Mouse (Mus musculus): ENCODE data around the gene Smn1.
"Not testable (repeated sequence)": the region's sequence is repeated elsewhere in the genome, so short reads cannot be mapped to it uniquely, and the experiment has no call there.

Gene Smn1
- long read RNA-seq, experiment 1, partial matches to known transcripts = 1 of 3 reads
- long read RNA-seq, experiment 1, other reads (novel, unspliced or antisense) = 0 of 3 reads
- long read RNA-seq, experiment 2, partial matches to known transcripts = 5 of 9 reads
- long read RNA-seq, experiment 2, other reads (novel, unspliced or antisense) = 2 of 9 reads

DNA sequence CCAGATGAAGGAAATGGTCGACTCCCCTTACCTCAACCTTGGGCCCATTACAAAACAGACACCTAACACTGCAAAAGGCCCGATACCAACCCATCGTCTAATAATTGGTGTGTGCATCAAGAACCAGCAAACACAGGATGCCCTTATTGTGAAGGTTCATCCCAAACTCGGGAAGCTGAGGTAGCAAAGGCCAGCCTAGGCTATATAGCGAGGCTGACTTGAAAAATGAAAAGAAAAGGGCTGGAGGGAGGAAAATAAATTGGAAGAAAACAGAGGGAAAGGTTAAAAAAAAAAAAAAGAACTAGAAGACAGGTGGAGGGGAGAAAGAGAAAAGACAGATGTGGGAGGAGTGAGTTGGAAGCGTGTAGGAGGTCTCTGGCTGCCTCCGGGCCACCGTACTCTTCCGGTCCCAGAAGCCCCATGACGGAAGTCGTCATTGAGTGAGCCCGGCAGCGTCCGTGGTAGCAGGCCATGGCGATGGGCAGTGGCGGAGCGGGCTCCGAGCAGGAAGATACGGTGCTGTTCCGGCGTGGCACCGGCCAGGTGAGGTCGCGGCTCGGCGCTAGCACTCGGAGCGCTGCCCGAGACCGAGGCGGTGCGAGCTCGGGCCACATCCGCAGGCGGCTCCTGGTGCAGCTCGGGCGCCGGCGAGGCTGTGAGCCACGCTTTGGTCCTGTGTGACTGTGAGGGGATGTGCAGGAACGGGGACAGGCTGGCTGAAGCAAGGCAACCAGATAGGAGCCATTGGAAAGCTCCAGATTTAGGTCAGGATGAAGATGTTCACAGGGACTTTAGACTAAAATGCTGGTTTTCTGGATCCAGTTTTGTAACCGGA lies at the start of gene Smn1:
Smn1 (plus strand) TSS at position 430 of the 835 bp plus-strand sequence.
- intact Hi-C loops (cut with DNase I) = no loop called here

DNA sequence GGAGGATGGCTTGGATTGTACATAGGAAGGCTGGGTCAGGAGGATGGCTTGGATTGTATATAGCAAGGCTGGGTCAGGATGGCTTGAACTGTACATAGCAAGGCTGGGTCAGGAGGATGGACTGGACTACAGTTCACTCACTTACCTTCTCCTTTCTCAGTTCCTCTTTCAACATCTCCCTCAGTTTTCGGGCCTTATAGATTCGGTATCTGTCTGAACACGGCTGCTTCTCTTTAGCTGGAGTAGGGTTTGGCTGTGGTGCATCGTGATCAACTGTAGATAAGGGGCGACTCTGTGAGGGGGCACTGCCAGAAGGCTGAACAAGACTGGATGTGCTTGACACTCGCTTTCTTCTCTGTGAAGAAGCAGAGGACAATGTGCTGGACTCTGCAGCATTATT lies 25.8 kb upstream of the Smn1 start:
- intact Hi-C loops (cut with DNase I) = no loop called here

DNA sequence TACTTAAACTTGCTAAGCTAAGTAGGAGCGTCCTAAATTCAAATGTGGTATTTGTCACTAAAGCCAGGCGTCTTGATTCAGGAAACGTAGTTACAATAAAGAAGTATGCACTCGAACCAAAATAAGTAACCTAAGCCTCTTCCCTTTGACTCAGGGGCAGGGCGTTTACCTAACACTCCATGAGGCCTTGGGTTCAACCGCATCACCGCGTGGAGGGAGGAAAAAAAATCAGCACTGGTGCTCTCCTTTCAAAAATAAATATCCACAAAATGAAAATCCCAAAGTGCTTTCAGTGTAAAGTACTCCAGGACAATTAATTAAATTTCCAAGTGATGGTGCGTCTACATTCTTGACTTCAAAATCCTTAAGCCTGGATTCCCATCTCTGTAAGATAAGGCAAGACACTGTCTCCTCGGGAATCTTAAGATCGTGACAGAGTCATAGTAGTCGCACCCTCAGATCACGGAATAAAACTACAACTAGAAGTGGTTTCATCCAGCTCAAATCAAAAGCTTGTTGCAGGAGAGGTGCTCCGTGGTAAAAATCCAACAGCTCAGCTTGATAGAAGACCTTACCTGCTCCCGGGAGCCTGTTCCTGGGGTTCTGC lies 21.5 kb upstream of the Smn1 start:
- intact Hi-C loops (cut with DNase I) = loop anchor here (10.0 kb wide), 1 partner anchor 552 kb away; the partner anchor contains the start of genes Ak6, Rad17 and Taf9

DNA sequence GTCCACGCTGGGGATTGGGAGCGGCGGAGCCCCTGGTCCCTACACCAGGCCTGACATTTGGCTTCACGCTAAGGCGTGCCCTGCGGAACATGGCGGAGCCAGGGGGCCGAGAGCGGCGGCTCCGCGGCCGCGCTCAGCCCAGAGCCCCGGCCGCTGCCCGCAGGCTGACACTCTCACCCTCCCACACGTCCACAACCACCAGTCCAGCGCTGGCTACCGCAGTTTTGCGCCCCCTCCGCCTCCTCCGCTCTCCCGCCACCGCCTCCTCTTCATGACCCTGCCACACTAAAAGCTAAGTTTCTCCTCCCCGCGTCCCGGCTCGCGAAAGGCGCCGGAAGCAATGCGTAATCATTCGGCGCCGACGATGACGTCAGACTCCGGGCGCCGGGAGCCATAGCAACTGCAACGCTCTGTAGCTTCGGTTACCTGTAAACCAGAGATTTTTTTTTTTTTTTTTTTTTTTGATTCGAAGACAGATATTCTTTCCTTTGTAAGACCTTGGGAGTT lies 20.9 kb upstream of the Smn1 start, which contains the start of gene Bdp1:
Bdp1 (minus strand) TSS at position 323 of the 507 bp plus-strand sequence.
- intact Hi-C loops (cut with DNase I) = loop anchor here (10.0 kb wide), 1 partner anchor 551 kb away; the partner anchor contains the start of genes Ak6, Rad17 and Taf9

GRCm38 (mm10) chr13:100107652-100108472 lies 16.8 kb upstream of the Smn1 start, which contains the start of gene Serf1:
Gene Serf1 (plus strand): TSS chr13:100108012.
- intact Hi-C loops (cut with DNase I) = loop anchor here (10.0 kb wide), 1 partner anchor 547 kb away; the partner anchor contains the start of genes Ak6, Rad17 and Taf9

GRCm38 (mm10) chr13:100112218-100112972 lies 12.3 kb upstream of the Smn1 start:
- intact Hi-C loops (cut with DNase I) = loop anchor here (5.0 kb wide), 1 partner anchor 280 kb away; no protein-coding TSS in a partner anchor

- intact Hi-C loops (cut with DNase I) = no loop called here
Observed at GRCm38 (mm10) chr13:100123970-100124369, 682 bp upstream of the Smn1 start.

- intact Hi-C loops (cut with DNase I) = no loop called here
Observed at GRCm38 (mm10) chr13:100125258-100125643, 599 bp downstream of the Smn1 start.

- intact Hi-C loops (cut with DNase I) = no loop called here
Observed at GRCm38 (mm10) chr13:100141646-100142314, 17.1 kb downstream of the Smn1 start.

- intact Hi-C loops (cut with DNase I) = no loop called here
Observed at GRCm38 (mm10) chr13:100152659-100153058, 28.0 kb downstream of the Smn1 start.

DNA sequence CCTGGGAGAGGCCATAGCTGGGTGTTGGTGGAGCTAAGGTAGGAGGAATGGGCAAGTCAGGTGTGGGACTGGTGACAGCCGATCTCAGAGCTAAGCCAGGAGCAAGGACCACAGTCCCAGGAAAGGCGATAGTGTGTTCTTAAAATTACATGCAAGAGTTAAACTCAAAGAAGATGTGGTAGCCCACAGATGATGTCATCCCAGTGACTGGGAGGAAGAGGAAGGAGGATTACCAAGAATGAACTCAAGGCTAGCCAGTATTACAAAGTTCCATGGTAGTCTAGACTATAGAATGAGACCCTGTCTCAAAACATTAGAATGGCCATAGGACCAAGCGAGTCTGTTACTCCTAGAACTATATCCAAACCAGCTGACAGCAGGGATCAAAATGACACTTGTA lies 32.0 kb downstream of the Smn1 start:
- intact Hi-C loops (cut with DNase I) = no loop called here

DNA sequence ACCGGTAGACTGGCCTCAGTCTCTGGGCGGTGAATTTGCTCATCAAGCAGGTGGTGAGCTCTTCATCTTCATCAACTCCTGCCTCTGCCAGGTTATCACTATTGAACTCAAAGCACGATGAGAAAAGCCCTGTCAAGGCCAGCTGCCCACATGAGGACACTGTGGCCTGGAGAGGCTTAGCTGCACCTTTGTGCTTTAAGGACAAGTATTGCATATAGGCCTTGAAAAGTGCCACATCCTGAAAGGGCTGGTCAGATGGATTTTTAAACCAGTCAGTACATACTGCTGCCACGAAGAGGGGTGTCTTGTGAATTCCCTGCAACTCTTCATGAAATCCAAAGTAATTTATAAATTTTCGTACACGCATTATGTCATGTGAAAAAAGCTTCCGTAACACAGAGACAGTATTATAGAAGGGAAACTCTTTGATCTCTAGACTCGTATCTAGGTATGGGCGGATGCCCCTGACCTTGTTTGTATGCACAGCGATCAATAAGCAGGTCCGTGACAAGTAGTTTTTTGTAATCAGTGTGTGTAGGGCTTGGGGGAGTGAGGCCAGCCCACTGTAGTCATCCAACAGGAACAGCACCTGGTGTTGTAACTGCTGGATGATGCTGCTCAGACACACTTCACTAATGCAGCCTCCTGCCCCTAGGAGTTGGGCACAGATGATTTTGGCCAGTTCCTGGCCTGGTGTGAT lies 36.7 kb downstream of the Smn1 start:
- intact Hi-C loops (cut with DNase I) = not testable (repeated sequence)

GRCm38 (mm10) chr13:100162467-100162866 lies 37.8 kb downstream of the Smn1 start:
- intact Hi-C loops (cut with DNase I) = not testable (repeated sequence)

DNA sequence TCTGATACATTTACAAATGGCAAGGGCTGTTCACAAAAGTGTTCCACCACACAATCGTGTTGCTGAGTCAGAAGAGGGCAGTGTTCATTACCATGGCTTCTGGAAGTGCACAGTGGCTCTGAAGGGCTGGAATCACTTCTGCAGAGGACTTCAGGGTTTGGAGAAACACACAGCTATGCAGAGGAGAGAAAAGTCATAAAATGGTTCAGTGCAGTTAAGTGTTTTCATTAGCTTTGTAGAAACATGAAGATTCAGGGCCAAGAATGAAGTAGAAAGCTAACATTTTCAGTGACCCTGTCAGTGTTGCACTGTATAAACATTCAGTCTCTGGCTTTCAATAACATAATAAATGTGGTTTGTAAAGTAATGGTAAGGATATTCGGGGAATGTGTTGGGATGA lies 41.7 kb downstream of the Smn1 start:
- intact Hi-C loops (cut with DNase I) = not testable (repeated sequence)

GRCm38 (mm10) chr13:100174360-100174759 lies 49.7 kb downstream of the Smn1 start:
- intact Hi-C loops (cut with DNase I) = not testable (repeated sequence)

GRCm38 (mm10) chr13:100183111-100183510 lies 58.5 kb downstream of the Smn1 start:
- intact Hi-C loops (cut with DNase I) = not testable (repeated sequence)

Data from adrenal gland (tissue).